Mouse (Mus musculus): ENCODE measurements at regions not wholly inside any gene's neighbourhood (a gene's known extent, or its start where the extent isn't known, plus 50 kb on each side); places are given as distances from the start of the nearest gene placed in this dataset.

DNA sequence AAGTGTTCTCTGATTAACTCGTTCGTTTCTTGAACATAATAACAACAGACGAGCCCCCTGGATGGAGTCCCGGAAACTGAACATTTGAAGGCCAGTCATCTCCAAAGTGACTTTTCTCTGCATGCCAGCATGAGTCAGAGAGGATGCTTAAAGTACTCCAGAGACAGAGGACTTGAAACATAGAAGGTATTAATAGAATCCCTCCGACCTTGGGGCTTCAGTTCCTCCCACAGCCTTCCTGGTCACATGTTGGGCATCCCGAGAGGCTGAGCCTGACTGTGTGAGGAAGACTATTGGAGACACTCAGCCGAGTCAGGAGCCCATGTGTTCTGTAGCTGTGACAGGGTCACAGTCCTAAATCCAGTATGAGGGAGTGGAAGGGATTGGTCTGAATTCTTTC, 232.7 kb upstream of the Serp2 start:
- no peak for DNase-seq (ENCODE audit: low spot score)

DNA sequence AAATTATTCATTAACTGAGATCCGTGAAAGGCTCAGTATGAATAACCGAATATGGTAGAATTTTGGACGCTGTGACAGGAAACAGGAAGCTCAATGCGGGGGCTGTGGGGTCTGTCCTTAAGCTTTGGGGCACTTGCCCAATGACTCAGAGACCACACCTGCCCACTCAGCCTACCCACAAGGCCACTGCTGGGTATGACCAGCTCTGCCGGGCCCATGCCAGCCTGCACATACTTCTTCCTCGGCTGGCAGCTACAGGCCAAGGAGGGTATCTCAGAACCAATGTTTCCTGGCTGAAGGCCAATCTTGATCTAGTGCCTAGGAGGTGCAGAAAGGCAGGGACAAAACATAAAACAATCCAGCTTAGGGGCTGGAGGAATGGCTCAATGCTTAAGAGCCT, 230.9 kb upstream of the Serp2 start:
- DNase-seq (ENCODE audit: low spot score) = no peak

DNA sequence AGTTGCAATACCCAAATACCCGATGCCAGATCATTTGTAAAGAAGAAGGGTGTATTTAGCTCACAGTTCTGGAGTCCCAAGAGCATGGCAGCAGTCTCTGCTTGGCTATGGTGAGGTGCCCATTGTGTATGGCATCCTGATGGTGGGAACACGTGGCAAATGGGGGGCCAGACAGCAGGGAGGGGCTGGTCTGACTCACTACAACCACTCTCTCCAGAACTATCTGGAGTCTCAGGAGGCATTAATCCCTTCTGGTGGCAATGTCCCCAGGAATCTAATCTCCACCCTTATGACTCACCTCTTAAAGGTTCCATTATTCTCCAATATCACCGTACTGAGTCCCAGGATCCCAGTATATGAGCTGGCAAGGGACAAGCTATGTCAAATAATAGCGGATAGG, 229.5 kb upstream of the Serp2 start:
- DNase-seq (ENCODE audit: low spot score) = no peak

DNA sequence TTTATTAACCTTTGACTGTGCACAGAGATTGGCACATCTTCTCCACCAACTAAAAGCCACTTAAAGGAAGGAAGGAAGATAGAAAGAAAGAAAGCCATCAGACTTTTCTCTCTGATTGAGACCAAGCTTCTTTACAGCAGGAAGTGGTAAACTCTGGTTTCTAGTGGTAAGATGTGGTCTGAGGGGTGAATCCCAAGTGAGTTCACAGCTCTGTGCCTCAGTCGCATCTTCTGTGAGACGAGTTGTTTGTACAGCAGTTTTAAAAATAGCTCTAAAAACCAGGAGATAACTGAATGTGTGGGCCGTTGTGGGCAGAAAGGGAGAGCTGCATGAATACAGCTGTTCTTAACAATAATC, 224.8 kb upstream of the Serp2 start:
- no peak for DNase-seq (ENCODE audit: low spot score)

DNA sequence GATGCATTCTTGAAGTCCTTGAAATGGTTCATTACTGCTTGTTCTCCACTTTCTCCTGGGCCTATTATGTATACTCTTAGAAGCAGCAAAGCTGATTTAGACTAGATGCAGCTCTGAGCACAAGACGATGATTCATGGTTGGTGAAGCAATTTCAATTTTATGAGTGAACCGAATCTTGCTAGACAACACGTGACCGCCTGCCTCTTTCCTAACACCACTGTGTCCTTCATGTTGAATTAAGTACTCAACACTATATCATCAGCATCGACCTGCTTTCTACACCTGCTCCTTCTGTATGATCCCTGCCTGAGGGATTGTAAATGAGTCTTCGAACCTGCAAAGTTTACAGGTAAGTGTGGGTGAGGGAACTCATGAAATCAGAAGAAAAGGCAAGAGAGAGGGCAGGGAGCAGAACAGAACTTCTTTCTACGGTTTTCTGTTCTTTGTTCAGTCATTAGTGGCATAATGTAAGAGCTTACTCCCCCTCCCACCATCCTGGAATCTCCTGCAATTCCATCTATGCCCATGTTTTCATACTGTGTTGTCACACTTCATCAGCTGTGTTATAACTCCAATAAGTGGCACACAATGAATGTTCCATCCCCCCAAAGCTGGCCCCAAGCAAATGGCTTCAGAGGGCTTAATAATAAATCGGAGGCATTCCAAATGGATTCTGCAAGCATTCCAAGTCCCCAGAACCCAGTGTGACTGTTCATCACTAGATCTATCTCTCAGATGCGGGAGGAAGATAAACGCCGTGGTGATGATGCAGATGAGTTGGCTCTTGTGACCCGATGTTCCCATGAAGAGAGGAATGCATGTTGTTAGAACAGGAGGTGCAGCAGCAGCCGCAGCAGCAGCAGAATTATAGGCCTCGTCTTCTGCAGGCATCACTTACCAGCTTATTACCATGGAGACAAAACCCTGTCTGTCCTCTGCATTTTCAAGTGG, 224.2 kb upstream of the Serp2 start:
- DNase-seq (ENCODE audit: low spot score) = no peak

DNA sequence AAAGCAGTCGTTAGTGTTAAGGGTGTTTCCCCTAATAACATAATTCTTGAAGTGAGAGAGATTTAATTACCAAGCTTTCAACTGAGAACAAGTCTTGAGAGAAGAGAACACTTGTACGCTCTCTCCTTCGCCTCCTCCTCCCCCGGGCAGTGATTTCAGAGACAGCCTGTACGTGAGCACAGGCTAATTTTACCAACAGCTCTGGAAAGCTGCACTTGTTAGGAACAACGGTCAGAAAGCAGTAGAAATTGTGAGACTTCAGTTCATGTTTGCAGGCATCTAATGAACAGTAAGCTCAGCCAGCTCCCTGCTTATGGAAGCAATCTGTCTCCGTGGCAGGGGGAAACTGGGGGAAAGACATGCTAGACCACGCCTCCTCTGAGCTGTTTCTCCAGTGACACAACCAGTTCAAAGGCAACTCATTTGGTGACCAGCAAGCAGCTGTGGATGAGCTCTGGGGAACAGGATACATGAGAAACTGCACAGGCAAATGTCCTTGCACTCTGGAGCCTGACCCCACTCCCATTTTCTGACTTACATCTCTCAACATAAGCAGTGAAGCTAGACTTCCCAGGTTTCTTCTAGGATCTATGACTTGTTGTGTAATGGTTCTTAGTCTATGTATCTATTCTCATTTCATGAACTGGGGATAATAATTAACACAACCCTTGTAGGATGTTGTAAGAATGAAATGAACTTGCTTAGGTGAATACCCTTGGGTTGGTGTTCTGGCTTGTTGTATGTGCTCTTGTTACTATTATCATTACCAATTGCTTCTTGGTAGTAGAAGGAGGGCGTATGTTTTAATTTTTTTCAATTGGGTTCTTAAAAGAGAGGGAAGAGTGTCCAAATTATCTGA, 222.1 kb upstream of the Serp2 start:
- no peak for DNase-seq (ENCODE audit: low spot score)

DNA sequence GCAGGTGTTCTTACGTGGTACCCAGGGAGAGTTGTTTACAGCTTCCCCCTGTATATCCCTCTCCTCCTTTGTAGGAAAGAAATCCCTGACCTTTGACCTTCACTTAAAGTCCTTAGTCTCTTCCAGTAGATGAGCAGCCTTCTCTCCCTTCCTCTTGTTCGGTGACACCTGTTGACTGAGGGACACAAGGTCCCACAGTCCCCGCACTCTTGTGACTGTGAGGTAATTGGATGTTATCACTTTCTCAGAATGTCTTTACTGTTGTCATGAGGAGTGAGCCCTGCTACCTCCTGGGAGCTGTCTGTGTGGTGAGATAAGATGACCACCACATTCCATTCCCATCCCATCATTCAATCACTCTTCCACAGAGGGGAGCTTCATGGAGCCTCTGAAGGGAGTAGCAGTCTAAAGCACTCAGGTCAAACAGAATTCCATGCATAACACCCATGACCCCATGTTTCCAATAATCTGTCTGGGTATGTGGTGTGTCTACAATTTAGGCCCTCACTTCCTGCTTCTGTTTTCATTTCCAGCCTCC, 218.8 kb upstream of the Serp2 start:
- DNase-seq (ENCODE audit: low spot score) = no peak

DNA sequence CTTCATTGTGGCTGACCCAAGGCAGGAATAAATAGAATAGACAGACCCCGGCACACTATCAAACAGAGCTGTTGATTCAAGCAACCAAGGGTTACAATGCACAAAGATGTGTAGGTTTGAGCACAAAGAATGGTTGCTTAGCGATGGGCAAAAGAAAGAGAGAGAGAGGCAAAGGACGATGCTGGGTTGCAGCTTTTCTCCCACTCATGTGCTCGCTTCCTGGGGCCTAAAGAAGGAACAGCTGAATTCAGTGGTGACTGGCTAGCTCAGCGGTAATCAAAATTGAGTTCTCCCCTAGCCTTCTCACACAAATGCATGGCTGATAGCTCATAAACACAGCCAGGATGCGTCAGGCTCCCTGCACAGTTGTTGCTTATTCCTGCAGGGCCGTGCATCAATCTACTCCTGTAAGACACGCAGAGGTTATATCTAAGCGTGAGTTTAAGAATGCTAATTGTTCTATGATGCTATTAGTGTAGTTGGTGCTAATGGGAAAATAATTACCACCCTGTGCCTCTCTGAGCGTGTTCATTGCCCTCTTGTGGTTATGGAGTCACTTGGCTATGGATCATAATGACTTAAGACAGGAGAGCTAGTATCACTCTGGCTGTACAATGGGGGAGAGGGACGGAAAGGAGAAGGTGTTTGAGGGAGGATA, 216.2 kb upstream of the Serp2 start:
- DNase-seq (ENCODE audit: low spot score) = no peak

DNA sequence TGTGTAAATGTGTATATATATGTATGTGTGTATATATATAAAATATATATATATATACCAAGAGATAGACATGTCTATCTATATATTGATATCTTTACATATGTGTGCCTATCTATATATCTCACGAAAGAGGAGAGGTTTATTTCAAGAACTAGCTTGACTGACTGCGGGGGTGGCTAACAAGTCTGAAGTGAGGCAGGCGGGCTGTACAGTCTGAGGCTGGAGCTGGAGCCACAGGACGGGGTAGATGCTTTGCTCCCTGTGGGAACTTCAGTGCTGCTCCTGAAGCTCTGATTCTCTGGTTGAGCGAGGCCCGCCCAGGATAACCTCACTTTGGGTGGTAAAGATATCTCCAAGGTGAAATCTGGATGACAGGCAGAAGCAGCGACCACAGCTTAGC, 213.4 kb upstream of the Serp2 start:
- no peak for DNase-seq (ENCODE audit: low spot score)

DNA sequence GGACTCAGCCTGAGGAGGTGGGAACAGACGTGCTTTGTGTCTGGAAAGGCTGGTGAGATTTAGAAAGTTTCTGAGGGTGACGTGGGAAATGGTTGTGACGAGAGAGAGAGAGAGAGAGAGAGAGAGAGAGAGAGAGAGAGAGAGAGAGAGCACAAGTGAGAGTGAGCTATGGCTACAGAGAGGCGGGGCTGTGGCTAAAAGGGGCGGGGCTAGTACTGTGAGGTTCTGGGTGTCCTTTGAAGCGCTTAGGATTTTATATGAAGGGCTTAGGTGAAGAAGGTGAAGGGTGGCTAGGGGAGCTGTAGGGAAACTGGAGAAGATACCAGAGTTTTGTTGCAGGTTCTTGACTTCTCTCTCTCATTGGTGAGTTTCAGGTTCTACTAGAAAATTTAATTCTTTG, 210.6 kb upstream of the Serp2 start:
- no peak for DNase-seq (ENCODE audit: low spot score)

DNA sequence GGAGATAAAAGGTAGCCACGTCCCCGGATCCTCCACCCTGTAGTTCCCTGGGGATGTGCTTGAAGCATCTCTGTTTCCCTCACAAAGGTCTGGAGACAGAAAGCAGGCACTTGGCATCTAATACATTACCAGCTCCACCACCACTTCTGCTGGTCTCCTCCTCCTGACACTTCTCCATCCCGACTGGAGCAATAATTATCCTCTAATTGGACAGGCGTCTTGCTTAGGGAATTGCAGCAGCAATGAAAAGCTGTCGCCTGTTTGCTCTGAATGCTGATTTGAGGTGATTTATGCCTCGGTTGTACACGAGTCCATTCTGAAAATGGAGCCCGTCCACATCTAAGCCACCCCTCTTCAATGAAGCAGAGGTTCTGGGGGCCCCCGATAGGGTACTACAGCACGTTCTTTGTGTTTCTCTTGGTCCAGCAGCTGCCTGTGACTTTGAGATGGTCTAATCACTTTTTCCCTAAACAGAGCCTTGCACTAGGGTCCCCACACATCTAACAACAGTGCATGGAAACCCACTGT, 209.6 kb upstream of the Serp2 start:
- no peak for DNase-seq (ENCODE audit: low spot score)

DNA sequence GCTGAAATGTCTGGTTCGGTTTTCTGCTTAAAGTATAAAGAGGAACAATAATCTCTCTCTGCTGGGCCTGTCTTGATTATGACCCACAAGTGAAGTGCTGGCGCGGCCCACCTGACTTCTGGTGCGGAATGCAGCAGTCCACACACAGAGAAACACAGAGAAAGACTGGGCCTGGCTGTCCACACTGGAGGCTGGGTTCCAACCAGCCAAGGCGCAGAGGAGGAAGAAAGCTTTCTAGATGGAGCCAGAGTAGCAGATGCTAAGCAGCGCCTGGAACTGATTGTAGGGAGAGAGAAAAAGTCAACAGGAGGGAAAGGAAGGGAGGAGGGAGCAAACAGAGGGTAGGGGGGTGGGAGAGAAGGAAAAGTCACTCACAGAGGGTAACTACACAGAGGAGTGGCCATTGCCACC, 208.4 kb upstream of the Serp2 start:
- no peak for DNase-seq (ENCODE audit: low spot score)

DNA sequence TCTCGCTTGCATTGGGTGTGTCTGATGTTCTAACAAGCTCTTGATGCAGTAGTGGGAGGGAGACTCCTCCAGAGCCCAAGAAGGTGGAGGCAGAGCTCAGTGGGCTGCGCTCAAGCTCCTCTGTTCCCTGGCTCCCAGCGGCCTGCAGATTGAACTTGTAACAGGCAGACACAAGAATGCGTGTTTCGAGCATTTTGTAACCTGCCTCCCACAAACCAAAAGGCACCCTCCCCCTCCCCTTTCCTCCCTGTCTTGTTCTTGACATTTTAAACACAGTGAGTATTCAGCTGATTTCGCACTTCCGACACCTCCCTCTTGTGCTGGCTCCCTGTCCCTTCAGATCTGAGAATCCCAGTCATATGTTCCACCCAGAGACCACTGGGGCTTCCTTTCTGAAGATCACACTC, 207.7 kb upstream of the Serp2 start:
- DNase-seq (ENCODE audit: low spot score) = no peak

DNA sequence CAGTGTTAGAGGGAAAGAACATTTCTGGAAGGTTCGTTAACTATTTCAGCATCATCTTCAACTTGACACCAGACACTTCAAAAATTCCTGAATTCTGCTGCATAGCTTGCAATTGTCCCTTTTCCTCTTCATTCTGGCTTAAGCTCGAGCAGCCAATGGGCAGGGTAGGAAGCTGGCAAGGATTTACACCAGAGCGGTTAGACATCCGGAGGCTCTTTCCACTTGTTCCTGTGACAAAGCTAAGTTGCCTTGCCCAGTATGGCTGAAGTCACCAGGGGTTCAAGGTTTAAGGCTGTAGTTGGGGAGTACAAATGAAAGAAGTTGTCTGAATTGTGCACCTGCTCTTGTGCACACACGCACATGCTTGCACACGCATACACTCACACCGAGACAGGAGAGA, 206.8 kb upstream of the Serp2 start:
- DNase-seq (ENCODE audit: low spot score) = no peak

DNA sequence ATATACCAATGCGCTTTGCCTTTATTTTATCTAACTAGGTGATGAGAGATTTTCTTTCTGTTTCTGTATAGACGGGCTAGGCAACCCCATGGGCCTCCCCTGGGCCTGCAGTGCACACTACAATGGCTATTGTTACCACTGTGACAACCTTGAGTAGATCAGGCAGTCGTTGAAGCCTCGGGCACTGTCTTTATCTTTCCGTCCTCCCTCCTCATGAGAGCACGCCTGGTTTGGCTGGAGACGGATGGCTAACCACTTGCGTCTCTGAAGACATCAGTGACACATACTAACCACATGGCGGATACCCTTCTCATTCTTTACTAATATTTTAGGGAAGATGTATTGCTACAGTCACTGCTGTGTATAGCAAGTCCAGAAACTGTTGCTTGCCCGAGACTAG, 206.1 kb upstream of the Serp2 start:
- DNase-seq (ENCODE audit: low spot score) = no peak

DNA sequence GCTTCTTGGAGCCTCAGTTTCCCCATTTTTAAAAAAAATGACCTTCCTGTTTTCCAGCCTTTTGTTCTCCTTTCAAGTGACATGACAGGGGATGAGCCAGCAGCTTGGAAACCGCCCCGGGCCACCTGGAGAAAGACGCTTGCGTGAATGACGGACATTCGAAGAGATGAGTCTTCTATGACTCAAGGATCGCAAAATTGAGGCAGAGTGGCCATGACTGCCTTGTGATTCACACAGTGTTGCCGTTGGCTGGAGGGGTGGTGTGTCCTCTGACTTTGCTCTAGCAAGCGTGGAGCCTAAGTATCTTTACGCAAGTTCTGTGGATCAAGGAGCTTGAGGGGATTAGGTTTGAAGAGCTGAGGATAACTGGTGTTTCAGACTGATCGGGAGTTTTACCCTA, 205.0 kb upstream of the Serp2 start:
- no peak for DNase-seq (ENCODE audit: low spot score)

DNA sequence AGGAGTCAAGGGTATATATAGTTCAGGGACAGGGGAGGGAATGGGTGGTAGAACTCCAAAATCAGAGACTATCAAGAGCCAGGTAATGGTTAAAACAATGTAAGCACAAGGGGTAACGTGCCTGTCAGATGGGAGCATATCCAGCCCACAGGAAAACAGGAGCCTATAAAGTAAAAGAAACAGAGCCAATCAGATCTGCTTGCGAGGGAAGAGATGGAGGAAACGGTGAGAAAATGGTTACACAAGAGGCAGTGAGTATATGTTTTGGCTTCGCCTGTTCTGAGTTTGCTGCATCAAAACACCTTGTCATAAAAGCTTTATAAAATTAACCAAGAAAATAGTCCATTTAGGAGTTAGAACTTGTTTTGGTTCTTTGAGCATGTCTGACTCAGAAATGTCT, 204.6 kb upstream of the Serp2 start:
- no peak for DNase-seq (ENCODE audit: low spot score)

DNA sequence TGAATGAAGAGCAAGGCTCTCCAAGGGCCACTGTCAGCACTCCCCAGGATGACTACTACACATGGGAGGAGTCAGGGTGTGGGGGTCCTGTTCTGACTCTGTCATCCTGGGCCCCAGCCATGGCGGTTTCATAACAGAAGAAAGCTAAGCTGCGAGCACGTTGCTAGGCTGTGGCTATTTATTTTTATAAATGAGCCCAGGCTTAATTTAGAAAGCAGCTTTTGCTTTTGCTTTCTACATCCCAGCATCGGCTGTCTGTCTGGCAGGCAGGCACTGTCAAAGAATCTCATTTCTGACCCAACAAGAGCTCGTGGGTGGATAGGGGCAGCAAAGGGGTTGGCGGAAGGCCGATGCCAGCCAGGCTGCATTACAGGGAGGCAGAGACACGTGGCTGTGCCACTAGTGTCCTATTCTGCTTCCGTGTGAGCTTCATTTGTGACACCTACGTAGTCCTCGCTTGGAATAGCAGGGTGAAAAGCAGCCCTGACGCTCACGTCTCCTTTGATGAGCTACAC, 203.9 kb upstream of the Serp2 start:
- peak; percentile 25 for DNase-seq (ENCODE audit: low spot score)

DNA sequence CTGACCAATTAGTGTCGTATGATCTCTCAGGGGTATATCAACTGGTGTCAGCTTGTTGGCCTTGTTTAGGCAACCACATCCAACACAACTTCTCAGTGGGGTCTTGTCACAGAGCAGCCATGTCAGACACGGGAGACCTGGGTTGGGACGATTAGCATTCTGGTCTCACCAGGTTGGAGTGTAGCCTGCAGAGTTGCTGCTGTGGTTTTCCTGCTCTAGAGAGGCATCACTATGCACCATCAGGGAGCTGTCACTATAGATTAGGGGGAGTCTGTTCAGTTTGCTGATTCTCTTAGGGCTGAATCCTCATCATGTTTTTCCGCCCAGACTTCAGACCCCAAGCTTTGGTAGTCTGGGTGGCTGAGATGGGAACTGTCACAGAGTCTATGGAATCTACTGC, 202.7 kb upstream of the Serp2 start:
- DNase-seq (ENCODE audit: low spot score) = no peak

DNA sequence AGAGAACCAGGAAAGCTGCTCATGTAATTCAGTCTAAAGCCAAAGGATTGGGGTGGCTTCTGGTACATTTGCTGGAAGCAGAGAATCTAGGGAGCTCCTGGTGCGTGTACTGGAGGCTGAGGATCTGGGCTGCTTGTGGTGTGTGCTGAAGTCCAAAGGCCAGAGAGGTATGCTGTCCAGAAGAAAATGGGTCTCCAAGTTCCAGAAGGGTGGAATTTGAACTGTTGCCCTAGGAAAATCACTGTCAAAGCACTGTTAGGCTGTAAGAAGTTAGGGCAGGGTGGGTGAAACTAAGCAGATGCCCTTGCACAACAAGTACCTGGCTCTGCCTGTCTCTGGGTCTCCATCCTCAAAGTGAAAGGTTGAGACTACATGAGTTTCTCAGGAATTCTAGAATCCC, 201.9 kb upstream of the Serp2 start:
- no peak for DNase-seq (ENCODE audit: low spot score)

DNA sequence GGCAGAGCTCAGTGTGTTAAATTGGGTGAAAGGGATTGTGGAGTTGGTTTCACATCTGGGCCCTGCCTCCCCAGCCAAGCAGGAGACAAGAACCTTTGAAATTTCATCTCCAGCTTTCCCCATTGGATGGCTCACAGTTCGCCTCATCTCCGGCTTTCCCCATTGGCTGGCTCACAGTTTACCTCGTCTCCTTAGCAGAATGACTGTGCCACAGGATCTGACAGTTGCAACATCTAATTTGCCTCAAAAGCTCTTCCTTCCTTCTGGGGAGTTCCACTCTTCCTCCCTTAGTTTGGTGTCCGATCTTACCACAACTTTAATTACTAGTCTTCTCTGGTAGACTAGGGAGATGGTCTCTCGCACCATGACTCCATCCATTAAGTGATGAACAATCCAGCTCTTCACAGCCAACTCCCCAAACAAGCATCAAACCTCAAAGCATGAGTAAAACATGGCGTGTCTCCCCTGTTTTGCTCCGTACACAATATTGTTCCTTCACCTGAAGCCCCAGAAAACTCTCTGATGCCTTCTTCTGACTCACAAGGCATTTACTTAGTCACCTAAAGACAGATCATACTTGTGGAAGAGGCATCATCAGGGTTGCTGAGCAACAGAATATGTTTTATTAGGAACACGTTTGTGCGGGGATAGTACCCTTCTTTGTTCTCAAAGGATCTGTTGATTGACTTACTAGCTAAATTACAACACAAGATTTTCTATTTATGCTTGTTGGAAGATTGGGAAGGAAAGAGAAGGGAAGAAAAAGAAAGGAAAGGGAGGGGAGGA, 199.1 kb upstream of the Serp2 start:
- no peak for DNase-seq (ENCODE audit: low spot score)

Data from urinary bladder, postnatal 10 days (tissue).